Mouse (Mus musculus) left cerebral cortex, postnatal 36 days (tissue): Measurements from ENCODE around the gene Tnfsf4. TPM values are rescaled to one million over a fixed set of nuclear protein-coding genes. Genes with fewer than 3 reads are reported as not detected.

Experiments
- DNase-seq, 2 experiments: peaks; one replicate each; pipeline ENCODE4 v3.0.0; 2021 to 2022; ENCODE audit warnings: low spot score in 2 of 2, mixed read lengths in 1 of 2
- intact Hi-C: fragments of 180-260 bp; cut with DNase I; formaldehyde crosslinking; loops from one replicate; pipeline ENCODE4 v1.15.1; 2025
- total RNA-seq, 2 experiments: library from RNA; stranded (reverse); gene quantifications; 2 replicates each; pipeline ENCODE4 v1.2.3; 2021

Tnfsf4 gene
- total RNA-seq, 2 experiments from 2014 or later, result not detected

DNA sequence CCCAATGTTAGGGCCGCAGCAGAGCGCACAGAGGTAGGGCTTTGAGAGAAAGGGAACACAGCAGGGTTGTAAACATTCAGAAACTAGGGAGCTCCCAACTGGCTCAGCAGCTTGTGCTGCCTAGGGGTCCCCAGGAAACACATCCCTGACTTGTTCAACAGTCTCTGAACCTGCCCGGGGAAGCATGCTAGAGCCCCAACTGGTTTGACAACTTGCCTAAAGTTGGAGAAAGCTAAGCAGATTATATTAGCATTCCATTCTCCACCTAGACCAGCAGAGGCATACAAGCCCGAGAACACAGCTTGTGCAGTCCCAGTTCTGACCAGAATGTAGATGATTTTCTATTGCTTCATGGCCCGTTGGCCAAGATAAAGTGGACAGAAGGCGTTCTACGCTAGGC is 49.6 kb downstream of the Tnfsf4 start:
- no peak for DNase-seq
- intact Hi-C loops, result no loop called here

DNA sequence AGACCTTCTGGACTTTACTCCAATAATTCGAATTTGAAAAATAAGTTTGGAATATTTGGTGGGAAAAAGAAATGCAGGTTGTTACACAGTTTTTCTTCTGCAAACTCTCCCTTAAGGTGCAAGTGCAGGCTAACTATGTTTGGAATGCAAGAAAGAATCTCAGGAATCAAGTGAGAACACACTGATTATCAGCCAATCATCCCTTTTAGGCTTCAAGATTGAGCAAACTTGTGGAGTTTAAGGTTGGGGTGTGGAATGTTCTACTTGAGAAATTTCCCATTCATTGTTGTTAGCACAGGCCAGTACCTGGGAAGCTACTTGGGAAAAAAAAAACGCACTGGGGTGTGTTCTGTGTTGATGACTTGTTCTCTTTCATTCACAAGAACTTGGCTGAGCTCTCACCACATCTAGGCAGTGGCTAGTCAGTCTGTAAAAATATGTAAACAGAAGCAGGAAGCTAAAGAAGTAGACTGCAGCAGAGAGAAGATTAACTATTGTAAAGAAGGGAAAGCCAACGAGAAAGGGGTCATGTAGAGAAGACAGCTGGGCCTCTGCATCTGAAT is 56.6 kb downstream of the Tnfsf4 start:
- intact Hi-C loops, result no loop called here
- no peak for DNase-seq

GRCm38 (mm10) chr1:161452250-161452649 is 57.0 kb downstream of the Tnfsf4 start:
- intact Hi-C loops, result no loop called here
- DNase-seq, result no peak

DNA sequence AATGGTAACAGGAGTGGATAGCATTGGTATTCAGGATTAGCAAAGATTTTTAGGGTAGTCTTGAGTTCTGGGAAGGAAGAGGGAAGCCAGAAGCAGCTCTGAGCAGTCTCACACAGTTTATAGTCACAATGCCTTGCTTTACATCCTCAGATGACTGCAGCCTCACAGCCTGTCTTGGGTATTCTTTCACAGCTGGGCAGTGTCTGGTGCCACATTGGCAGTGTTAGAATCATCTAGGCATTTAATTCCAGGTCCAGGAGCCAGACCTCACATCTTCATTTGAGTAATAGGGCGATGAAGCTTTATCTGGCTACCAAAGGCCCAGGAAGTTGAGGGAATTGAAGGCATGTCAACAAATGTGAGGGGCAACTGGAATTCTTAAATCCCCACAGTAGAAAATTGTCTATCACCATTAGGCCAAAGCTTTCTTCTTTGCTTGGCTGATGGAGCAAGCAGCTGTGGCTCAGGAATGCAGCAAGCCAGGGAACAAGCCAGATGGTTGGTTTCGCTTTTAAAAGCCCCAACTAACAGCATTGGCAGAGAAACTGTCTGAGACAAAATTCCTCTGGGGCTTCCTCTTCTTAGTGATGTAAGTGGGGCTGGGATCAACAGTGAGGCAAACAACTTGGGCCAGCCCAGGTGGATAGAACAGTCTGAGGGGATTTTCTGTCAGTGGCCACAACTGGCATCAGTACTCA is 68.3 kb downstream of the Tnfsf4 start:
- intact Hi-C loops, result no loop called here
- no peak for DNase-seq

Other genes starting within 250 kb of the Tnfsf4 start
- gene Tex50, start 236.1 kb upstream of the Tnfsf4 start, total RNA-seq, result not detected
- gene Prdx6, start 144.2 kb upstream of the Tnfsf4 start, total RNA-seq, result 100 to 1,000 TPM; 310 to 351 TPM
- not detected for gene Tnfsf18, start 99.2 kb downstream of the Tnfsf4 start, total RNA-seq